Mouse (Mus musculus) stomach, postnatal 0 days (tissue): Measurements from ENCODE around the gene Rnls.

Source experiments
- CTCF ChIP-seq: IDR thresholded peaks from 2 replicates; pipeline ENCODE4 v1.5.1; 2016; ENCODE audit warnings: antibody characterized with exemption, low read depth, mild to moderate bottlenecking, moderate library complexity
- EP300 ChIP-seq: optimal IDR thresholded peaks from 2 replicates; pipeline ENCODE3; 2016; ENCODE audit warnings: antibody characterized with exemption

DNA sequence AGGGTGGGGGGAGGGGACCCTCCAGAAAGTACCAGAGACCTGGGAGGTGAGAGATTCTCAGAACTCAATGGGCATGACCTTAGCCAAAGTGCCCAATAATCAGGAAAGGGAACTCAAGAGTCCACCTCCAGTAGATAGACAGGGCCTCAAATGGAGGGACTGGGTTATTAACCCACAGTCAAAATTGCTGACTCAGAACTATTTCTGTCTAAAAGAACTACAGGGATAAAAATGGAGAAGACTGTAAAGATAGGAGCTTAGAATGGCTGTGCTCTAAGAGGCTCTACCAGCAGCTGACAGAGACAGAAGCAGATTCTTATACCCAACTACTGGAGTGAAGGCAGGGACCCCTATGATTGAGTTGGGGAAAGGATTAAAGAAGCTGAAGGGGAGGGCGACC is 132.9 kb downstream of the Rnls start:
- TF ChIP-seq EP300: no peak
- no peak for TF ChIP-seq CTCF
